Mouse (Mus musculus) small intestine, adult 2 months (tissue): ENCODE measurements at regions not wholly inside any gene's neighbourhood (a gene's known extent, or its start where the extent isn't known, plus 50 kb on each side); places are given as distances from the start of the nearest gene placed in this dataset.

Experiments
- H3K27ac ChIP-seq: fragments of 200-500 bp; 2 replicates; pipeline ENCODE4 v1.5.1; 2012; ENCODE audit warnings: low read depth, low read length, control low read depth, inconsistent platforms; ENCODE audit not compliant: insufficient read depth
- H3K27me3 ChIP-seq: fragments of 200-500 bp; 2 replicates; pipeline ENCODE4 v1.6.1; 2012; ENCODE audit warnings: mild to moderate bottlenecking, moderate library complexity, low read length, inconsistent platforms; ENCODE audit not compliant: control insufficient read depth, insufficient read depth
- H3K36me3 ChIP-seq: fragments of 200-500 bp; 2 replicates; pipeline ENCODE4 v1.6.1; 2012; ENCODE audit warnings: mild to moderate bottlenecking, low read length, control low read depth, inconsistent platforms; ENCODE audit not compliant: control insufficient read depth, insufficient read depth
- H3K4me1 ChIP-seq: fragments of 200-500 bp; 2 replicates; pipeline ENCODE4 v1.6.1; 2012; ENCODE audit warnings: low read length, inconsistent platforms, mixed read lengths; ENCODE audit not compliant: control insufficient read depth, insufficient read depth, insufficient read length
- H3K4me3 ChIP-seq: fragments of 200-500 bp; 2 replicates; pipeline ENCODE4 v1.5.1; 2012; ENCODE audit warnings: low read depth, mild to moderate bottlenecking, control low read depth, inconsistent platforms, low read length, moderate library complexity
- CTCF ChIP-seq: fragments of 200-500 bp; IDR thresholded peaks from 2 replicates; pipeline ENCODE4 v1.5.1; 2012; ENCODE audit warnings: low read depth, mild to moderate bottlenecking, control low read depth, inconsistent platforms, low read length, moderate library complexity, mixed read lengths; ENCODE audit not compliant: insufficient replicate concordance, insufficient read length; ENCODE audit errors: extremely low read depth
- POLR2A ChIP-seq: fragments of 200-500 bp; IDR thresholded peaks from 2 replicates; pipeline ENCODE4 v1.6.1; 2012; ENCODE audit warnings: low read depth, mild to moderate bottlenecking, control low read depth, inconsistent platforms, low read length, moderate library complexity
- WGBS: fragments of 180-500 bp; shearing (Covaris S2); methylation state at CpG from one replicate; pipeline ENCODE4 v1.1.7; 2018; 5-methylcytosine and 5-hydroxymethylcytosine counted together

GRCm38 (mm10) chr17:49149896-49150295 lies 217.7 kb downstream of the Lrfn2 start:
- Histone ChIP-seq H3K27ac (no peak overlapping the region), H3K27me3 (no peaks in the 10 kb centered on the region), H3K36me3 (no peaks in the 10 kb centered on the region), H3K4me3 (no peak overlapping the region), H3K4me1 (no peaks in the 10 kb centered on the region)
- TF ChIP-seq CTCF (no peak), POLR2A (no peak)
- 84% methylated on average over 4 of the region's 4 CpGs for WGBS

DNA sequence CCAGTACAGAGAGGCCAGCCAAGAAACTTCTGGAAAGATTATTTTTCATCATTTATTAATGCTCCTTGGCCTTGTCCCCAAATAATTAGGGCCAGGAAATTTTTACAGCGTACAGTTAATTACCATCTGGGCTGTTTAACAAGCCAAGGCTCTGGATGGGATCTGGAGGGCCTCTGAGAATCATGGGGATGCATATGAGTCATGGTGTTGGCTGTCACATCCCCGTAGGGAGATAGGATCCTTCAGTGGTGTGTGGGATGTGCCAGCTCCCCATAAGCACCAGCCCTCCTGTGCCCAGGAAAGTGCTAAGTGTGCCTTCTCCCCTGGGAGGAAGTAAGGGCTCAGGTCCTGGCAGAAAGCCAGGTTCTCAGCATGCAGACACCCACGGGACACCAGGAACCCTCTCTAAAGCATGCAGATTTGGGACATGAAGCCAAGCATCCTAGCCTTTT lies 218.8 kb downstream of the Lrfn2 start:
- H3K27me3 ChIP-seq = no peaks in the 10 kb centered on the region
- 23% methylated on average over 3 of the region's 3 CpGs for WGBS
- H3K4me1 ChIP-seq = no peaks in the 10 kb centered on the region
- H3K4me3 ChIP-seq = no peak overlapping the region
- H3K36me3 ChIP-seq = no peaks in the 10 kb centered on the region
- H3K27ac ChIP-seq = no peak overlapping the region
- TF ChIP-seq CTCF = no peak
- no peak for TF ChIP-seq POLR2A

DNA sequence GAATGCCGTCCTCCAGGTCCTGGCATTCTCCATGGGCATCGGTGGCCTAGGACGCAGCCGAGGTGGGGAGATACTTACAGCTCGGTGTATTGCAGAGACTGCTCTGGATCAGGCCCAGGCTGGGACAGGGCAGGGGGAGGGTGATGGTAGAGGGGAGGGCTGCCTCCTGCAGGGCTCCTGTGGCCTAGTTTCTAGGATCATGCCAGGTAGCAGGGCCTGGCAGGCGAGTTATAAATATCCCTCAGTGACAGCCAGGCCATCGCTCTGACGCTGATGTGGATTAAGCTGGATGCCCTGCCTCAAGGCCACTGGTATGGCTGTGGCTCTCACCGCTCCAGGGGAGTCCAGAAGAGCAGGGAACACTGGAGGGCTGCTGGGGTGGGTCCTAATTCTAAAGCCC lies 221.8 kb downstream of the Lrfn2 start:
- Histone ChIP-seq H3K27ac (no peak overlapping the region), H3K4me3 (no peak overlapping the region), H3K4me1 (no peaks in the 10 kb centered on the region), H3K36me3 (no peaks in the 10 kb centered on the region), H3K27me3 (no peaks in the 10 kb centered on the region)
- WGBS = 80% methylated on average over 9 of the region's 9 CpGs
- TF ChIP-seq POLR2A (no peak), CTCF (no peak)

DNA sequence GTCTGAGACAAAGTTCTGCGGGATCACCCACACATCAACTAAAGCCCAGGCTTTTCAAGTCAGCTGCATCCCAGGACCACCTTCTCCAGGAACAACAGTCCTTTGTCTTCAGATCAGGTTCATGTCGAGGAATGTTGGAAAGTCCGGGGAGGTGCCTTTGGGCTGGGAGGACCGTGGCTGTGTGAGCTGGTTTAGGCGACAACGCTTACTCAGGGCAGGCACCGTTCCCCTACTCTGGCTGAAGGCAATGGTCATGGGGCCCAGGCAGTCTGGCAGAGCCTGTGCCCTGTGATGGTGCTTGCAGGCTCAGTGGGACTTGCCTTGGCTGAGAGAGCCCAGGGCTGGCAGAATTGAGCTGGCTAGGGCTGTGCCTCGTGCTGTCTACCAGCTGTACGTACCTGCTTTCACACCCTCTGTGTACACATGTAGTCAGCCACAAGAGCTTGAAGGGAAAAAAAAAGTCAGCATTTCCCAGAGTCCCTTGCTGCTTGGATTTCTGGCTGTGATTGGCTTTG lies 222.9 kb downstream of the Lrfn2 start:
- H3K4me3 ChIP-seq = no peak overlapping the region
- TF ChIP-seq CTCF = no peak
- TF ChIP-seq POLR2A = no peak
- no peaks in the 10 kb centered on the region for H3K4me1 ChIP-seq
- 72% methylated on average over 9 of the region's 9 CpGs for WGBS
- H3K27ac ChIP-seq = no peak overlapping the region
- no peaks in the 10 kb centered on the region for H3K36me3 ChIP-seq
- H3K27me3 ChIP-seq = no peaks in the 10 kb centered on the region

GRCm38 (mm10) chr17:49157586-49157985 lies 225.4 kb downstream of the Lrfn2 start:
- no peak overlapping the region for H3K27ac ChIP-seq
- H3K36me3 ChIP-seq = no peaks in the 10 kb centered on the region
- no peaks in the 10 kb centered on the region for H3K27me3 ChIP-seq
- H3K4me3 ChIP-seq = no peak overlapping the region
- no peaks in the 10 kb centered on the region for H3K4me1 ChIP-seq
- TF ChIP-seq POLR2A (no peak), CTCF (no peak)
- 64% methylated on average over 2 of the region's 2 CpGs for WGBS

DNA sequence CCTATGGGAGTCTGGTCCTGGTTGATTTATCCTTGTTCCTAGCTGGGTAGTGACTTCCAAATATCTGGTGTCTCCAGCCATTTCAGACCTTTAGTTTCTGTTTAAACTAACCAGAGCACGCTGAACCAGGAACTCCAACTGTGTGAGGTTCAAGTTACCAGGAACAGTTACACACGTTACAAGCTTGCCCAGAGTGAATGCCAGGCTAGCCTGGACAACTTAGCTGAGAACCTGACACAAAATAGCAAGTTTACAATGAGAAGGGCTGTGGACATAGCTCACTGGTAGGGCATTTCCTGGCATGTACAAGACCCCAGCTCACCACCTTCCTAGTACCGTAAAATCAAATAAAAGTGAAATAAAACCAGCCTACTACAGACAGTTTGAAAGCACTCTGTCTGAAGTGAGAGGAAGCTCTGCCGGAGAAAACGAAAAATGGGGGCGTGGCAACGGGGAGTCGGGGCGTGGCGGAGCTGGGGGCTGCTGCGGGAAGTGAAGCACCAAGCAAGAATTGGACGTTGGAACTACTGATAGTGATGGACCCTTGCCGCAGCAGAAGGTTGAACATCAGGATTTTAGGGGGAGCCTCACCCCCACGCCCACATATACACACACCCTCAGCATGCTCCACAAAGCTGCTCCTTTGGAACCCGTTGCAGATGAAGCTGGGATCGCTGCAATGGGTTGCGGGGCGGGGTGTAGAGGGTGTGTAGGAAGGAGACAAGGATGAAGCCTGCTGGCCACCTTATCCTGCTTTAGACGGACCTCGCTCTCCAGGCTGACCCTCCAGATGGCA lies 239.3 kb downstream of the Lrfn2 start:
- Histone ChIP-seq H3K27me3 (no peaks in the 10 kb centered on the region), H3K4me3 (peak overlapping the region; percentile 40; the same call in 1 of the 2 replicates), H3K36me3 (no peaks in the 10 kb centered on the region), H3K27ac (no peak overlapping the region), H3K4me1 (peaks cover 4% of the 10 kb centered on the region; the same call in 1 of the 2 replicates)
- TF ChIP-seq CTCF (no peak), POLR2A (no peak)
- 4% methylated on average over 20 of the region's 20 CpGs for WGBS

- Histone ChIP-seq H3K4me3 (peak overlapping the region; percentile 40; the same call in 1 of the 2 replicates), H3K27me3 (no peaks in the 10 kb centered on the region), H3K27ac (no peak overlapping the region), H3K4me1 (peaks cover 4% of the 10 kb centered on the region; the same call in 1 of the 2 replicates), H3K36me3 (no peaks in the 10 kb centered on the region)
- 24% methylated on average over 15 of the region's 15 CpGs for WGBS
- TF ChIP-seq CTCF = no peak
- TF ChIP-seq POLR2A = no peak
These were observed 240.0 kb downstream of the Lrfn2 start for GRCm38 (mm10) chr17:49172052-49172799.

- TF ChIP-seq CTCF = no peak
- Histone ChIP-seq H3K27me3 (no peaks in the 10 kb centered on the region), H3K4me1 (peaks cover 4% of the 10 kb centered on the region; the same call in 1 of the 2 replicates), H3K4me3 (no peak overlapping the region), H3K36me3 (no peaks in the 10 kb centered on the region), H3K27ac (no peak overlapping the region)
- WGBS = 64% methylated on average over 8 of the region's 8 CpGs
These were observed 240.6 kb downstream of the Lrfn2 start for GRCm38 (mm10) chr17:49172800-49173150.
